Mouse (Mus musculus) midbrain, embryonic 15.5 days (tissue): Measurements from ENCODE around the gene Shoc2. TPM values are rescaled to one million over a fixed set of nuclear protein-coding genes. Genes with fewer than 3 reads are reported as not detected.

ENCODE experiments used
- ATAC-seq: fragments of 200-750 bp; cut with Nextera tagmentation; replicated peaks from 2 replicates; pipeline ENCODE4 v1.8.0; 2017; ENCODE audit warnings: moderate TSS enrichment
- H3K27ac ChIP-seq: fragments of 300-500 bp; sonication (generic); 2 replicates; pipeline ENCODE4 v1.5.1; 2015; ENCODE audit warnings: mild to moderate bottlenecking, inconsistent platforms
- H3K27me3 ChIP-seq: fragments of 300-500 bp; sonication (generic); replicated peaks from 2 replicates; pipeline ENCODE4 v1.6.1; 2015; ENCODE audit warnings: inconsistent platforms
- H3K36me3 ChIP-seq: fragments of 300-500 bp; sonication (generic); replicated peaks from 2 replicates; pipeline ENCODE4 v1.6.1; 2015; ENCODE audit warnings: inconsistent platforms
- H3K4me1 ChIP-seq: fragments of 300-500 bp; sonication (generic); 2 replicates; pipeline ENCODE4 v1.6.1; 2015; ENCODE audit warnings: inconsistent platforms
- H3K4me2 ChIP-seq: fragments of 300-500 bp; sonication (generic); 2 replicates; pipeline ENCODE4 v1.6.1; 2015; ENCODE audit warnings: inconsistent platforms, mild to moderate bottlenecking, moderate library complexity
- H3K4me3 ChIP-seq: fragments of 300-500 bp; sonication (generic); 2 replicates; pipeline ENCODE4 v1.5.1; 2015; ENCODE audit warnings: mild to moderate bottlenecking, inconsistent platforms
- H3K9ac ChIP-seq: fragments of 300-500 bp; sonication (generic); 2 replicates; pipeline ENCODE4 v1.6.1; 2015; ENCODE audit warnings: mild to moderate bottlenecking, inconsistent platforms
- H3K9me3 ChIP-seq: fragments of 300-500 bp; sonication (generic); 2 replicates; pipeline ENCODE4 v1.6.1; 2016; ENCODE audit warnings: inconsistent platforms
- WGBS: fragments of 180-500 bp; shearing (Covaris S2); methylation state at CpG from one replicate; pipeline ENCODE4 v1.1.7; 2015; ENCODE audit warnings: mixed read lengths; 5-methylcytosine and 5-hydroxymethylcytosine counted together
- polyA plus RNA-seq: library from polyadenylated mRNA; unstranded; fragments of >200 nt; fragmentation: Nextera tagmentation; extraction: Ambion mirVana; gene quantifications from 2 replicates; pipeline ENCODE4 v1.2.1, GENCODE M21; 2015

Shoc2 gene
- polyA plus RNA-seq, result 56.9 and 60.6 TPM in 2 replicates

DNA sequence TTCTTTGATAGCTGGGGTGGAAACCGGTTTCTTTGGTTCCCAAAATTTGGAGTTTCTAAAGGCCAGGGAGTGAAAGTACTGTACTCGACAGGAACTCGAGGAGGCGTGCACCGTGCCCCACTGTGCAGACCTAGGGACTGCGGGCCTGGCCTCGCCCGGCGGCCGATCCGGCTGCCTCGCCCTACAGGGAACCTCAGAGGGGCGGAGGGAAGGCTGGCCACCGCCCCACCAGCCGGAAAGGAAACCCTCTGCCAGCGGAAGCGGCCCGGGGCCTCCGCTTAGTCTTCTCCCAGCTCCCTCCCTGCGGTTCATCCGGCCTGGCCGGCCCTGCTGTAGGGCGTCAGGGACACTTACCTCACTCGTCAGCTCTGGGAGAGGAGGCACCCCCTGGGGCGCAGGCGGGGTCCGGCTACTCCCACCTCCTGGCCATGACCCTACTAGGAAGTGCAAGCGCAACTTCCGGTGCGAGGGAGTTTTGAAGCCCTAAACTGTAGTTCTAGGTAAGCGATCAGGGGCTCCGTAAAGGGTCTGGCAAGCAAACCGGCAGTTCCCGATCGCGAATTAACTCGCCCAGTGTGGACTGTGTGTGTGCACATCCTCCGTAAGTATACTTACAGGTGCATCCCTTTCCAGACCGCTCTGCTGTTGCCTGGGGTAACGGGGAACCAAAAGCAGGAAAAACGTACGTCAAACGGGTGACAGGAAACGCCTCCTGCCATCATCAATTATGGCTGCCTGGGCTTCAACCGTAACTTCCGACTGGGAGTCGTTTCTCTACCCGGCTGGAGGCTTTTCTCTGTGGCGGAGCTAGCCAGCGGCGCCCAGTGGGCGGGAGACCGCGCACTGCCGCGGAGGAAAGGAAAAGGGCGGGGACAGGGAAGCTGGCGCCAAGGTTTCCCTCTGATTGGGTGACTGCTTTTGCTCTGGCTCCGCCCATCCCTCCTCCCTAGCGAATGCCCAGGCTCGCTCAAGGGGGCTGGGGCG is at the start of gene Shoc2, which contains the start of gene Bbip1:
TSS of gene Shoc2 (plus strand) at position 505 of the 984 bp plus-strand sequence.
TSS of gene Bbip1 (minus strand) at position 826 of the 984 bp plus-strand sequence.
- peak within 1 kb of the TSS; percentile 61 for H3K4me2 ChIP-seq
- WGBS, result under 1% methylated on average over 60 of the region's 62 CpGs
- peak within 1 kb of the TSS; percentile 99 for H3K27ac ChIP-seq
- peak within 1 kb of the TSS; percentile 93 for H3K9ac ChIP-seq
- H3K4me1 ChIP-seq, result peaks cover 28% of the 10 kb centered on the region
- H3K9me3 ChIP-seq, result no peaks in the 10 kb centered on the region
- H3K4me3 ChIP-seq, result peak within 1 kb of the TSS; percentile 97
- no peaks in the 10 kb centered on the region for H3K27me3 ChIP-seq
- H3K36me3 ChIP-seq, result no peaks in the 10 kb centered on the region
- peak; percentile 96 for ATAC-seq

- no peak overlapping the region for H3K9ac ChIP-seq
- no peak overlapping the region for H3K4me2 ChIP-seq
- no peaks in the 10 kb centered on the region for H3K9me3 ChIP-seq
- H3K27ac ChIP-seq, result no peak overlapping the region
- no peaks in the 10 kb centered on the region for H3K27me3 ChIP-seq
- no peaks in the 10 kb centered on the region for H3K4me1 ChIP-seq
- no peak overlapping the region for H3K4me3 ChIP-seq
- no peak for ATAC-seq
- no peaks in the 10 kb centered on the region for H3K36me3 ChIP-seq
- WGBS, result 81% methylated on average over 12 of the region's 12 CpGs
Observed at GRCm38 (mm10) chr19:53894538-53895121, 49.5 kb upstream of the Shoc2 start.

GRCm38 (mm10) chr19:53898046-53898445 is 46.1 kb upstream of the Shoc2 start:
- peaks cover 6% of the 10 kb centered on the region for H3K4me1 ChIP-seq
- H3K36me3 ChIP-seq, result no peaks in the 10 kb centered on the region
- H3K9ac ChIP-seq, result no peak overlapping the region
- no peaks in the 10 kb centered on the region for H3K9me3 ChIP-seq
- H3K4me3 ChIP-seq, result no peak overlapping the region
- WGBS, result 79% methylated on average over 5 of the region's 5 CpGs
- no peak for ATAC-seq
- no peak overlapping the region for H3K27ac ChIP-seq
- H3K4me2 ChIP-seq, result no peak overlapping the region
- H3K27me3 ChIP-seq, result no peaks in the 10 kb centered on the region

GRCm38 (mm10) chr19:53898498-53898897 is 45.6 kb upstream of the Shoc2 start:
- no peak overlapping the region for H3K4me2 ChIP-seq
- no peak overlapping the region for H3K9ac ChIP-seq
- no peaks in the 10 kb centered on the region for H3K27me3 ChIP-seq
- H3K36me3 ChIP-seq, result no peaks in the 10 kb centered on the region
- H3K27ac ChIP-seq, result no peak overlapping the region
- no peak overlapping the region for H3K4me3 ChIP-seq
- 79% methylated on average over 4 of the region's 4 CpGs for WGBS
- ATAC-seq, result no peak
- H3K9me3 ChIP-seq, result no peaks in the 10 kb centered on the region
- H3K4me1 ChIP-seq, result peaks cover 6% of the 10 kb centered on the region

DNA sequence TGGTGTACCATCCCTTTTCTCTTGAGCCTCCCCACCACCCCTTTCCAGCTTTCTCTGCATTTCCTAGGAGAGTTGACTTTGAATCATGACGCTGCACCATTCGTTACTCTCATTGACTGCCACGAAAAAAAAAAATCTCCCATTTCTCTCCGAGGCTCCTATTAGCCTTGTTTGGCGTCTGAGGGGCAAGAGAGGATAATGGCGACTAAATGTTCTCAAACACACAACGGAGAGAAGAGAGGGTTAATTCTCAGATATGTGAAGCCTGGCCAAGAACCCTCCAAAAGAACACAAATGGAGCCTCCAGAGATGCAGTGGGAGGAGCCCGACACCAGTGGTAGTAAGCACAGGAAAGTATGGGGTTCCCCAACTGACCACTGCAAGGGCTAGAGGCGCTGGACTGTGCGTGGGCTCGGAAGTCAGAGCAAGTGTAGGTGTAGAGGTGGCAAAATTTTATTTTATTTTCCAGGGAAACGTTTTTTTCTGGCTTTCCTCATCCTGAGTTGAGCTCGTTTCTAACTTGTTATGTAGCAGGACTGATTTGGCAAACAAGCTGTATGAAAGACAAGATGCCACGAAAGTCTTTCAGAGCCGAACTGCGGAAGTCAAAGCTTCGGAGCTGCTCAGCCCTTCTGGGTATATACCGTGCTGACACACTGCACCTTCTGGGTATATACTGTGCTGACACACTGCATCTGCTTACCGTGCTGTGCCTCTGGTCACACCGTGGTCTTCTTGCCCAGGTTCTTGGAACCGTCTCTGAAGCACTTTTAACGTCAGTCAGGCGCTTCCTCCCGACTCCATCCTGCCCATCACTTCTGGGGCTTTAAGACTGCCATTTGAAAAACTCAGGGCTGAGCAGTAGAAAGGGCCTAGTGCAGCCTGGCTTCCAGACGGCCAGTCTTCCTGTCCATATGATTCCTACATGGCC is 44.9 kb upstream of the Shoc2 start:
- no peak overlapping the region for H3K27ac ChIP-seq
- no peak overlapping the region for H3K4me3 ChIP-seq
- H3K4me1 ChIP-seq, result peaks cover 6% of the 10 kb centered on the region
- no peaks in the 10 kb centered on the region for H3K36me3 ChIP-seq
- no peak for ATAC-seq
- no peaks in the 10 kb centered on the region for H3K27me3 ChIP-seq
- no peaks in the 10 kb centered on the region for H3K9me3 ChIP-seq
- no peak overlapping the region for H3K4me2 ChIP-seq
- 85% methylated on average over 25 of the region's 25 CpGs for WGBS
- H3K9ac ChIP-seq, result no peak overlapping the region

- Histone ChIP-seq H3K4me3 (no peak overlapping the region), H3K9ac (no peak overlapping the region), H3K4me2 (no peak overlapping the region), H3K36me3 (no peaks in the 10 kb centered on the region), H3K4me1 (peaks cover 13% of the 10 kb centered on the region), H3K9me3 (no peaks in the 10 kb centered on the region), H3K27ac (no peak overlapping the region), H3K27me3 (no peaks in the 10 kb centered on the region)
- ATAC-seq, result no peak
- WGBS, result 90% methylated on average over 14 of the region's 14 CpGs
Observed at GRCm38 (mm10) chr19:53899941-53900610, 44.0 kb upstream of the Shoc2 start.

- peak overlapping the region; percentile 78 for H3K4me2 ChIP-seq
- H3K9me3 ChIP-seq, result no peaks in the 10 kb centered on the region
- H3K36me3 ChIP-seq, result no peaks in the 10 kb centered on the region
- H3K27ac ChIP-seq, result peak overlapping the region; percentile 78
- no peaks in the 10 kb centered on the region for H3K27me3 ChIP-seq
- H3K9ac ChIP-seq, result peak overlapping the region; percentile 63; the same call in 1 of the 2 replicates
- ATAC-seq, result no peak
- peaks cover 22% of the 10 kb centered on the region for H3K4me1 ChIP-seq
- WGBS, result 58% methylated on average over 15 of the region's 15 CpGs
- peak overlapping the region; percentile 97 for H3K4me3 ChIP-seq
Observed at GRCm38 (mm10) chr19:53901931-53902738, 42.0 kb upstream of the Shoc2 start.

- Histone ChIP-seq H3K27ac (peak overlapping the region; percentile 91), H3K36me3 (no peaks in the 10 kb centered on the region), H3K4me1 (peaks cover 22% of the 10 kb centered on the region), H3K9me3 (no peaks in the 10 kb centered on the region), H3K9ac (peak overlapping the region; percentile 92), H3K4me2 (peak overlapping the region; percentile 78), H3K27me3 (no peaks in the 10 kb centered on the region), H3K4me3 (peak overlapping the region; percentile 97)
- under 1% methylated on average over 60 of the region's 61 CpGs for WGBS
- ATAC-seq, result peak; percentile 99
Observed at GRCm38 (mm10) chr19:53902739-53903487, 41.2 kb upstream of the Shoc2 start.

DNA sequence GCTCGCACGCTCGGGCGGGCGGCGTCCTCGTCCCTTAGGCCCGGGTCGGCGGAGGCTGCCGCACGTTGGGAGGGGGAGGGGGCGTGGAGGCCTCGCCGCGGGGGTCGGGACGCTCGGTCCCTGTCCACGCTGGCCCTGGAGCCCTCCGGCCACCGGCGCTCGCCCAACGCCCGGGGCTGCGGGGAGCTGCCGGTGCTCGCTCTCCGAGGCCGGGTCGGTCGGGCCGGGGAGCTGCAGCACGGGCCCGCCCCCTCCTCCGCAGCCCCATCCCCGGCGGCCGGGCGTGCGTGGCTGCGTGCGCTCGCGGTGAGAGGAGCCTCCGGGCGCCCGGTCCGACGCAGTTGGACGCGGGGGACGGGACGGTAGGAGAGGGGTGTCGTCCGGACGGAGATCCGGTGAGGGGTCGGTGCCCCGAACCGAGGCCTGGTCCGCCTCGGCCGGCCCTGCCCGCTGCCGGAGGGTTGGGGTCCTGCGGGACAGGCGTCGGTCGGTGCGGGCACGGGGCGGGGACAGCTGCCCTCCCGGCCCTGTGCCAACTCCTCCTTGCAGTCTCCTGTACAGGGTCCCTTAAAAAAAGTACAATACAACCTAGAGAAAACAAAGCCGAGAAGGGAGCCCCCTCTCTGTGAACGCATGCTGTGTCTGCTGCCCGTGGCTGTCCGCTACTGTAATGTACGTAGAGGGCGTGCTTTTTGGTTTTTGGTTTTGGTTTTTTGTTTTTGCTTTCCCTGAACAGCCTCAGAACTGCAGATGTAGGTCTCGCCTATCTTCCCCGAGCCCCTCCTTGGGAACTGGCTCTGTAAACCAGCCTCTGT is 40.4 kb upstream of the Shoc2 start:
- under 1% methylated on average over 57 of the region's 83 CpGs for WGBS
- peak overlapping the region; percentile 73 for H3K4me2 ChIP-seq
- peaks cover 22% of the 10 kb centered on the region for H3K4me1 ChIP-seq
- H3K4me3 ChIP-seq, result peak overlapping the region; percentile 97
- no peaks in the 10 kb centered on the region for H3K9me3 ChIP-seq
- no peaks in the 10 kb centered on the region for H3K36me3 ChIP-seq
- H3K27ac ChIP-seq, result peak overlapping the region; percentile 91
- no peaks in the 10 kb centered on the region for H3K27me3 ChIP-seq
- peak; percentile 80 for ATAC-seq
- H3K9ac ChIP-seq, result peak overlapping the region; percentile 92
